Mouse (Mus musculus) adrenal gland, postnatal 36 days (tissue): ENCODE measurements at regions not wholly inside any gene's neighbourhood (a gene's known extent, or its start where the extent isn't known, plus 50 kb on each side); places are given as distances from the start of the nearest gene placed in this dataset.
"Not testable (repeated sequence)": the region's sequence is repeated elsewhere in the genome, so short reads cannot be mapped to it uniquely, and the experiment has no call there.

Experiments
- DNase-seq, 2 experiments: peaks; one replicate each; pipeline ENCODE4 v3.0.0; 2021; ENCODE audit warnings: mixed read lengths in 1 of 2

DNA sequence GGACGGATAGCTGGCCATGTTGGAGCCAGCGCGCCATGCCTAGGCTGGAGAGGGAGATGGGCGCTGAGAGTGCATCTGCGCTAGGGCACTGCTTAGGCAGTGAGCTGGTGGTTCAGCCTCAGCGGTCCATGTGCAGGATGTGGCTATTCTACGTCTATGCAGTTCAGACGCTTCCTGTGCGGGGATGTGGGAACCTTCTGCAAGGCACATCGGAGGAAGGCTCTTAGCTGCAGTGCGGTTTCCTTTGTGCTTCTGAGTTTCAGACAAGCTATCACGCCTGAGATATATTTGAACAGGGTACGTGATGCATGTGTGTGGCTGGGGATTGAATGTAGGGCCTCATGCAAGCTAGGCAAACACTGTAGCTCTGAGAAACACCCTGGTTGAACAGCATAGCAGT lies 54.4 kb upstream of the Lrpprc start:
- no peak for DNase-seq

GRCm38 (mm10) chr17:84846141-84846540 lies 55.6 kb upstream of the Lrpprc start:
- DNase-seq: no peak

DNA sequence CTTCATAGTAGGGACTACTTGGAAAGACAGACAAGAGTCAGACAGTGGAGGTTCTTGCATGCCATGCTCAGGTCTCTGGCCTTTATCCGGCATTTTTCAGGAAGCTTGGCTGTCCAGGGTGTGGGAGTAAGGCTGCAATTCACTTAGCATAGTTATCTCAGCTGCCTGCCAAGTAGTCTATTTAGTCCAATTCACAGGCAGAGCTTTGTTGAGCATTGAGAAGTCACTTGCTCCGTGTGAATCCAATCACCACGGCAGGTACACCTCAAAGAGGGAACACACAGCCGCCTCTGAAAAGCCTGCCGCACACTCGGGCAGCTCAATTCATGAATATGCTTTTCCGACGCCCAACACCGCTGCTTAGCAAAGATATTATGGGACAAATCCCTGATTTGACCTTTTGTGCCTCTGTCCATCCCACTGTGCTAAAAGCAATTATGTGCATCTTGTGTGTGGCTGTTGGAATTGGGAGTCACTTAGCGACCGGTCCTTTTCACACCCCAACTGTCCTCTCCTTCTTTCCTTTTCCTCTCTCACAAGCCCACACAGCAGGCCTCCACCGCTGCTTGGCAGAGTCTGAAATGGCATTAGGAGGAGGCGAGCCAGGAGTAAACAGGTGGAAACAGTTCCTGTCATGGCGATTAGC lies 57.9 kb upstream of the Lrpprc start:
- DNase-seq: no peak

GRCm38 (mm10) chr17:84849031-84849405 lies 58.4 kb upstream of the Lrpprc start:
- no peak for DNase-seq

GRCm38 (mm10) chr17:84850464-84850863 lies 59.9 kb upstream of the Lrpprc start:
- no peak for DNase-seq

DNA sequence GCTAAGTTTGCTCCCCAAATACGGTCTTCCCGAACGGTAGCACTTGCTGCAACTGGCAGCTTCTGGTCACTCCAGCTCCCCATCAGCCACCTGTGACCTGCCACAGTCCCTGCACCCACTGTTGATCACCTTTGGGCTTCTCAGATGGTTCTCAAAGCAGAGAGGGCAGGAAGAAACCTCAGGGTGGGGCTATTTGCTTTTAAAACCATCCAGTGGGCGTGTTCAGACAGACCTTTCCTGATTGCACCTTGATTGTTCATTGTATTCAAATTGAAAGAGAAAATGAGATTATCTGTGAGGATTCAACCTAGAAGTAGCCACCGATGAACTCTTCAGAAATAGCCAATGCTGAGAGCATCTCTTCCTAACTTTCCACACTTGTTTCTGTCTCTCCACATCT lies 60.3 kb upstream of the Lrpprc start:
- DNase-seq: no peak

DNA sequence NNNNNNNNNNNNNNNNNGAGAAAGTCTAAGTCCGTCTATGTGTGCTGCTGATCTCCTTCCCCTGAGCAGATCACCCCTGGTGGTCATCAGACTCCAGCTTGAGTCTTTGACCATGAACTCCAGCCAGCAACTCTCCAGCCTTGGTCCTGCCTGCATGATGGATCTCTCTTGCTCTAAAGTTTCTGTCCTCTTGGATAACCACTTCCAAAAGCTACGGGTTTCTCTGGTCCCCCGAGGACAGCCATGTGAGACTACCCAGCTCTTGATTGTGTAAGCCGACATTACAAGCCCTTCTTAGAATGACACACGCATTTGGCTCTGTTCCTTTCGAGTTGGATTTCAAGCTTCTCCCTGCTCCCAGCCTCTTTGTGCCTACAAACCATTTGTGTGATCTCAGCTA lies 66.4 kb upstream of the Lrpprc start:
- DNase-seq: peak; percentile 34 to 41

- DNase-seq: no peak
These were observed 68.2 kb upstream of the Lrpprc start for GRCm38 (mm10) chr17:84858830-84859229.

GRCm38 (mm10) chr17:84859916-84860315 lies 69.3 kb upstream of the Lrpprc start:
- no peak for DNase-seq

DNA sequence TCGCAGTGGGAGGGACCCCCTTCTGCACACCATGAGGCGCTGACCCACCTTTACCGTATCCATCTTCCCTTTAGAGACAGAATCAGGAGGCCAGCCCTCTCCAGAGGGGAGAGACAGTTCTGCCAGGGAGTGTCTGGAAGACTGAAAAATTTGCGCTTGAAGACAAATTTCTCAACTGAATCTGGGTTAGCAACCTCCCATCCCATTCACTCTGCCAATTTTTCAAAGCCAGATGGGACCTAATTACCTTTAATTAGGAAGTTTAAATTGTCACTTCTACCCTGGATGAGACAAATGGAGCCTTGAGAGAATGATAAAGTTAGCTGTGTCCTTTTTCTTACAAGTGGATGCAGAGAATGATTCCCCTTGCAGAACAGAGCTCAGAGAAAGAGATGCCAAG lies 70.2 kb upstream of the Lrpprc start:
- no peak for DNase-seq

GRCm38 (mm10) chr17:84864231-84864630 lies 73.6 kb upstream of the Lrpprc start:
- not testable (repeated sequence) for DNase-seq

DNA sequence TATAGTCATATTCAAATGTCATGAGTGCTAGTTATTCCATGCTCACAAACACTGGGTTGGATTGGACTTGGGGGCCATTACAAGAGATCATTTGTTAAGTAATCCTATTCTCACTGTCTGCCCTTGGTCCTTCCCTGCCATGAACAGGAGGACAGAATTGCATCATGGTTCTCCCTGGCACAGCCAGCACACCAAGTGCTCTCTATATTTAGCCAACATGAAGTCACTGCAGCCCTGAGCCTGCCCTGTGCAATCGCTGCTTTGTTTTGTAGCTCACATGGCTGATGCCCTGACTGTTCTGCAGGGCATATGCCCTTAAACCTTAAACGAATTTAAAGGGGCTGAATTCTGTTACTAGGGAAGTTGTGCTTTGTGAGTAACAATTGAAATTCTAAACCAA lies 74.6 kb upstream of the Lrpprc start:
- DNase-seq: peak; percentile 70 to 78

DNA sequence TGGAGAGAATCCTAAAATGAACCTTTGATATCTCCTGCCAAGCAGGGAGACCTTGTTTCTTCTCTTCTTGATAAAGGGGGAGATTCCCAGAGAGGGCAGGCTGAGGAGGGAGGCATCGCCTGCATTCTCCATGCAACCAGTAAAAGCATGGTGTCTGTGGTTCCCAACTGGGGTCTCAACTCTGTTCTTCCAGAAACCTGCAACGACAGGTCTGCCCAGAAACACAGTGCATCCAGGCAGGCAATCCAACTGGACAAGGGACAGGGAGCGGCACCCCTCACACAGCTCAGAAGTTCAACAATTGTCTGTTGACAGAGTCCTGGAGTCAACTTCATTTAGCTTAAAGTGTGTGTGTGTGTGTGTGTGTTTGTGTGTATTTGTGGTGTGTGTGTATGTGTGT lies 75.0 kb upstream of the Lrpprc start:
- DNase-seq: no peak

GRCm38 (mm10) chr17:84869074-84869722 lies 78.6 kb upstream of the Lrpprc start:
- no peak for DNase-seq

DNA sequence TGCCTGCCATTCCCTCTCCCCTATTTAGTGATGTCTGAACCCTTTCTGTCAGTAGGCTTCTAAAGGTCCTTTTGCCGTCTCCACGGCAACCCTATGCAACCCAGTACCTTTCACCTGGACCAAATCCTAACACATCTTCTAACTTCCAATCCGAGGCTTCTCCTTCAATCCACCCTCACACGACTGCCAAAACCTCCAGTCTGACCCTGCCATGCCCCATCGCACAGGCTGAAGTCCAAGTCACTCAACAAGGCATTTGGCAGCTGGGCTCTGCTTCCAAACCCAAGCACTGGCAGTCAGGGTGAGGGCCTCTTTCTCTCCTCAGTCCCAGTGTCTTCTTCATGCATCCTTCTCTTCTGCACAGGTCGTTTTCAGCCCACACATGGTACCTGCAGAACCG lies 83.0 kb upstream of the Lrpprc start:
- peak in 1 of 2 experiments; percentile 46 for DNase-seq

DNA sequence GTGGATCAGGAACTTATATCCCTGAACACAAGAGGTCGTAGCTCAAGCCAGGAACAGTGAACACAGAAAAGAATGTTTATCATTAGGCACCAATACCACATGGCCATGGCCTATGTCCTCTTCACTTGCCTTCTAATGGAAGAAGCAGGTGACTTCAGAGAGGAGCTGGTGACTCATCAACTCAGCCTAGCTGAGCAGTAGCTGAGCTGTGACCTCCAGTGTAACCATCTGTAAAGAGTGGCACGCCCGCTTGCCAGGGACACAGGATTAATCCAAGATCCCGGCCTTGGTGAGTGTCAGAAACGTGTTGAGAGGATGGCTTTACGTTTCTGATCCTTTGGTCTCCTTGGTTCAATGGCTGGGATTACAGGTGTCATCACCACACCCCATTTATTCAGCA lies 82.0 kb upstream of the Ppm1b start:
- DNase-seq: peak; percentile 55 to 72

GRCm38 (mm10) chr17:84875031-84875430 lies 81.5 kb upstream of the Ppm1b start:
- no peak for DNase-seq

DNA sequence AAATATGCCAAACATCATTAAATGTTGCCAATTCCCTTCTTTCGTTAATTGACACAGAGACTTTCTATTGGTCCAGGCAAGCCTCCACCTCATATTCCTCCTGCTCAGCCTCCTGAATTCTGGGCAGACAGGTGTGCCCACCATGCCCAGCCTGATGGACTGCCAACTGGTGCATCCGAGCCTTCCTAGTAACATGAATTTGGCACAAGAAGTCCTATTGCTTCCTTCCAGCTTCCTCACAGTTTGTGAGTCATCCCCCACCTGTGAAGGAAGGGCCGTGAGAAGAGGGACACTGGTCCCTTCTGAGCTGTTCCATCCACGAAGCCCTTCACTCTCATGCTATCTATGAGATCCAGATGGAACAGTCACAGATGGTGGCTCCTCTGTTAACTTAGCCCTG lies 80.5 kb upstream of the Ppm1b start:
- DNase-seq: no peak

DNA sequence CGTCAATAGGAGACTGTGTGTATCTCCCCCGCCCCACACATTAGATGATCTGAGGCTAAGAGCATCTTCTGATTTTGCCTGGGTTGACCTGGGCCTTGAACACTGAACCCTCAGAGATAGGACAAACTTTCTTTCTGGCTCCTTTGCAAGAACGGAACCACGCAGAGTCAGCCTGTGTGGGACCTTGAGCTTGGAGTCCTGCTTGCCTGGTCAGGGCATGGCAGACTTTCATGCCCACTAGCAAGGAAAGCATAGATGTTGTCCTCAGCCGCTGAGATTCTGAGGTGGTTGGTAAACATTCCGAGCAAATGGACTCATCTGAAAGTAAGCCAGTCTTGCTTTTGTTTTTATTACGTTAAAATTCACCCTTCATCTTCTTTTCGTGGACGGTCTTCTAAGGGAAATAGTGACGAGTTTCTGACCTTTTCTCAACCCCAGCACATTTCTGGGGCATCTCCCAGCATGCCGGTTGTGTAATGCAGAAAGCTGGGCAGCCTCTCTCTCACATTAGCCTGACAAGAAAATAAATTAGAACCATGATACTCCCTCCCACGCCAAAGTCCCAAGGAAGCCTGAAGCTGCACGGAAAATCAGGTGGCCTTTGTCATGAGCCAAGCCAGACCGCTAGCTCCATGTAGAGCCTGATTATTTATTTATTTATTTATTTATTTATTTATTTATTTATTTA lies 79.2 kb upstream of the Ppm1b start:
- peak; percentile 57 to 61 for DNase-seq

DNA sequence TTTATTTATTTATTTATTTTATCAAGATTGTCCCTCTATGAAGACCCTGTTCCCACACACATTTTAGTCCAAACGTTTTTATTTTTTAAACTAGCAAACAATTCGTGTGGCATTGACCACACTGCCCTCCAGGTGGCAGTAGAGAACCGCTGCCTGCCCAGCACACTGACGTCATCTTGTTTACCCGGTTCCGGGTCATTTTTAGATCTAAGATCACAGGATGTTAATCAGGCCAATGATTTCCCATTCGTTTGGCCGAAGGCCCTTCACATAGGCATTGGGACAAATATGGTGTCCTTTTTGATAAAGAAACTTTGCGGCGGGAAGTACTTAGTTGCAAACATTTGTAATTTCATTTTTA lies 78.7 kb upstream of the Ppm1b start:
- DNase-seq: peak; percentile 77 to 81

GRCm38 (mm10) chr17:84878316-84878715 lies 78.2 kb upstream of the Ppm1b start:
- DNase-seq: no peak

DNA sequence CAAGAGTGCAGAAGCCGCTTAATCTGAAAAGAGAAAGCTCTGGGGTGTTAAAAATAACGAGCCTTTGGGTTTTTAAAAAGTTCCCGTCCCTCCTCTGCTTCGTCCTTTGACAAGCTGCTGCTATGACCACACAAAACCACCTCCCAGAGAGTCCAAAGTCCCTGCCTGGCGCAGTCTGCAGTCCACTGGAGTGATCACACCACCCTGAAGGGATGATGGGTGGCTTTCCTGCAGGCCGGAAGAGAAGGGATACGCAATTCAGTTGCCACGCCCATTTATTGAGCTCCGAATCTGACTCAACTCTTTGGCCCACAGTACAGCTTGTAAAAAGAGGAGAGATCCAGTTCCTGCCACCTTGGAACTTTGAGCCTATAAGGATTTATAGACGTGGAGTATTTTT lies 77.4 kb upstream of the Ppm1b start:
- DNase-seq: no peak

DNA sequence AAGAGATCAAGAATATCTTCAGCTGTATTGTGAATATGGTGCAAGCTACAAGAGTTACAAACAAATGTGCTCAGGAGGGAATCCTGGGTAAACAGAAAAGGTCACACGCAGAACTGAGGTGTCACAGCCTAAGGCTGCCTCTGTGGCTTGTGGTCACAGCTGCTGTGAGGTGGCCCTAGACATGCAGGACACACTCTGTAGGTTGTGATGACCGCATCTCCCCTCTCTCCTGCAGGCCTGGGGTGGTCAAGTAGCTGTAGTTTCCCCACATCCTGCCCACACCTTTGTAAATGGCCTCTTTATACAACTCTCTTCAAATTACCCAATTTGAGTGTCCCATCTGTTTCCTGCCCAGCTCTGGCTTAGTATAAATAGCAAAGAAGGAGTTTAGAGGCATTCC lies 75.6 kb upstream of the Ppm1b start:
- no peak for DNase-seq

- DNase-seq: no peak
These were observed 68.0 kb upstream of the Ppm1b start for GRCm38 (mm10) chr17:84888525-84888924.
